Mouse (Mus musculus) neural tube, embryonic 13.5 days (tissue): ENCODE data around the gene Kif5a. TPM values are rescaled to one million over a fixed set of nuclear protein-coding genes. Genes with fewer than 3 reads are reported as not detected.
"Not testable (repeated sequence)": the region's sequence is repeated elsewhere in the genome, so short reads cannot be mapped to it uniquely, and the experiment has no call there.

Experiments
- ATAC-seq: fragments of 200-750 bp; cut with Nextera tagmentation; 2 replicates; pipeline ENCODE4 v1.8.0; 2017; ENCODE audit warnings: low read depth, mild to moderate bottlenecking, moderate TSS enrichment, moderate library complexity
- H3K27ac ChIP-seq: fragments of 300-500 bp; sonication (generic); replicated peaks from 2 replicates; pipeline ENCODE4 v1.5.1; 2015; ENCODE audit warnings: moderate library complexity, mild to moderate bottlenecking, inconsistent platforms
- H3K27me3 ChIP-seq: fragments of 300-500 bp; sonication (generic); 2 replicates; pipeline ENCODE4 v1.6.1; 2015; ENCODE audit warnings: mild to moderate bottlenecking, inconsistent platforms
- H3K36me3 ChIP-seq: fragments of 300-500 bp; sonication (generic); 2 replicates; pipeline ENCODE4 v1.6.1; 2015; ENCODE audit warnings: mild to moderate bottlenecking, inconsistent platforms
- H3K4me1 ChIP-seq: fragments of 300-500 bp; sonication (generic); replicated peaks from 2 replicates; pipeline ENCODE4 v1.6.1; 2015; ENCODE audit warnings: inconsistent platforms
- H3K4me2 ChIP-seq: fragments of 300-500 bp; sonication (generic); 2 replicates; pipeline ENCODE4 v1.6.1; 2015; ENCODE audit warnings: inconsistent platforms, mild to moderate bottlenecking, moderate library complexity
- H3K4me3 ChIP-seq: fragments of 300-500 bp; sonication (generic); 2 replicates; pipeline ENCODE4 v1.5.1; 2015; ENCODE audit warnings: mild to moderate bottlenecking, inconsistent platforms
- H3K9ac ChIP-seq: fragments of 300-500 bp; sonication (generic); 2 replicates; pipeline ENCODE4 v1.6.1; 2015; ENCODE audit warnings: moderate library complexity, mild to moderate bottlenecking, inconsistent platforms
- H3K9me3 ChIP-seq: fragments of 300-500 bp; sonication (generic); 2 replicates; pipeline ENCODE4 v1.6.1; 2016; ENCODE audit warnings: inconsistent platforms
- WGBS: fragments of 180-500 bp; shearing (Covaris S2); methylation state at CpG from one replicate; pipeline ENCODE4 v1.1.7; 2015; 5-methylcytosine and 5-hydroxymethylcytosine counted together
- polyA plus RNA-seq: library from polyadenylated mRNA; unstranded; fragments of >200 nt; fragmentation: Nextera tagmentation; extraction: Ambion mirVana; gene quantifications from 2 replicates; pipeline ENCODE4 v1.2.1, GENCODE M21; 2015

The Kif5a gene
- polyA plus RNA-seq, 1 experiment from 2014 or later = 104 TPM

GRCm38 (mm10) chr10:127193011-127193410 is 70.1 kb downstream of the Kif5a start:
- Histone ChIP-seq H3K36me3 (peaks cover 37% of the 10 kb centered on the region), H3K9me3 (no peaks in the 10 kb centered on the region), H3K4me1 (peaks cover 75% of the 10 kb centered on the region), H3K27ac (no peak overlapping the region), H3K4me3 (no peak overlapping the region), H3K4me2 (no peak overlapping the region), H3K27me3 (no peaks in the 10 kb centered on the region), H3K9ac (no peak overlapping the region)
- ATAC-seq = no peak
- WGBS = 80% methylated on average over 8 of the region's 9 CpGs

GRCm38 (mm10) chr10:127192057-127192328 is 71.2 kb downstream of the Kif5a start:
- H3K4me2 ChIP-seq, H3K9ac ChIP-seq, H3K27ac ChIP-seq, H3K9me3 ChIP-seq, H3K4me3 ChIP-seq, ATAC-seq, H3K27me3 ChIP-seq: not testable (repeated sequence)
- WGBS = 75% methylated on average over 1 of the region's 1 CpGs
- H3K36me3 ChIP-seq = peaks cover 30% of the 10 kb centered on the region
- H3K4me1 ChIP-seq = peaks cover 79% of the 10 kb centered on the region

- H3K9me3 ChIP-seq = no peaks in the 10 kb centered on the region
- H3K4me2 ChIP-seq = 0 out of 2 replicates have a peak overlapping the region, but pooled peaks have one; percentile 85
- peaks cover 33% of the 10 kb centered on the region for H3K36me3 ChIP-seq
- WGBS = 78% methylated on average over 19 of the region's 19 CpGs
- peaks cover 75% of the 10 kb centered on the region for H3K4me1 ChIP-seq
- H3K9ac ChIP-seq = 0 out of 2 replicates have a peak overlapping the region, but pooled peaks have one; percentile 17
- no peak overlapping the region for H3K4me3 ChIP-seq
- H3K27ac ChIP-seq = no peak overlapping the region
- peaks cover 3% of the 10 kb centered on the region; the same call in 1 of the 2 replicates for H3K27me3 ChIP-seq
- no peak for ATAC-seq
Measured at GRCm38 (mm10) chr10:127191191-127192056, 71.7 kb downstream of the Kif5a start.

GRCm38 (mm10) chr10:127190398-127191190 is 72.6 kb downstream of the Kif5a start:
- H3K4me3 ChIP-seq = peak overlapping the region; percentile 63; the same call in 1 of the 2 replicates
- no peaks in the 10 kb centered on the region for H3K9me3 ChIP-seq
- ATAC-seq = no peak
- peak overlapping the region; percentile 85 for H3K4me2 ChIP-seq
- H3K27ac ChIP-seq = peak overlapping the region; percentile 86
- 37% methylated on average over 14 of the region's 14 CpGs for WGBS
- peaks cover 69% of the 10 kb centered on the region for H3K4me1 ChIP-seq
- peaks cover 39% of the 10 kb centered on the region for H3K36me3 ChIP-seq
- H3K9ac ChIP-seq = peak overlapping the region; percentile 88
- peaks cover 3% of the 10 kb centered on the region; the same call in 1 of the 2 replicates for H3K27me3 ChIP-seq

GRCm38 (mm10) chr10:127189651-127190381 is 73.3 kb downstream of the Kif5a start, which contains the start of gene Arhgef25:
TSS of gene Arhgef25 (minus strand) at chr10:127190083.
- H3K9me3 ChIP-seq = no peaks in the 10 kb centered on the region
- 2% methylated on average over 35 of the region's 35 CpGs for WGBS
- H3K36me3 ChIP-seq = peaks cover 45% of the 10 kb centered on the region
- peaks cover 3% of the 10 kb centered on the region for H3K27me3 ChIP-seq
- peak within 1 kb of the TSS; percentile 88 for H3K9ac ChIP-seq
- H3K4me2 ChIP-seq = peak within 1 kb of the TSS; percentile 85
- peaks cover 69% of the 10 kb centered on the region for H3K4me1 ChIP-seq
- H3K4me3 ChIP-seq = peak within 1 kb of the TSS; percentile 63
- ATAC-seq = 0 out of 2 replicates have a peak, but pooled peaks have one; percentile 12
- H3K27ac ChIP-seq = peak within 1 kb of the TSS; percentile 86

- peaks cover 69% of the 10 kb centered on the region for H3K4me1 ChIP-seq
- peak overlapping the region; percentile 86 for H3K27ac ChIP-seq
- peak overlapping the region; percentile 88 for H3K9ac ChIP-seq
- peaks cover 45% of the 10 kb centered on the region for H3K36me3 ChIP-seq
- H3K27me3 ChIP-seq = peaks cover 3% of the 10 kb centered on the region
- H3K9me3 ChIP-seq = no peaks in the 10 kb centered on the region
- peak overlapping the region; percentile 85 for H3K4me2 ChIP-seq
- ATAC-seq = peak; percentile 10
- WGBS = 1% methylated on average over 26 of the region's 26 CpGs
- H3K4me3 ChIP-seq = peak overlapping the region; percentile 63
Measured at GRCm38 (mm10) chr10:127189116-127189650, 74.0 kb downstream of the Kif5a start.

GRCm38 (mm10) chr10:127188465-127189115 is 74.6 kb downstream of the Kif5a start:
- Histone ChIP-seq H3K4me2 (peak overlapping the region; percentile 85), H3K9me3 (no peaks in the 10 kb centered on the region), H3K36me3 (peaks cover 45% of the 10 kb centered on the region), H3K4me1 (peaks cover 73% of the 10 kb centered on the region), H3K9ac (peak overlapping the region; percentile 88), H3K27me3 (peaks cover 3% of the 10 kb centered on the region), H3K27ac (peak overlapping the region; percentile 86), H3K4me3 (peak overlapping the region; percentile 63)
- WGBS = under 1% methylated on average over 43 of the region's 46 CpGs
- peak; percentile 82 for ATAC-seq

GRCm38 (mm10) chr10:127188079-127188453 is 75.1 kb downstream of the Kif5a start:
- Histone ChIP-seq H3K4me3 (peak overlapping the region; percentile 63), H3K4me2 (peak overlapping the region; percentile 85), H3K27ac (peak overlapping the region; percentile 86), H3K4me1 (peaks cover 71% of the 10 kb centered on the region), H3K9me3 (no peaks in the 10 kb centered on the region), H3K9ac (peak overlapping the region; percentile 88), H3K36me3 (peaks cover 44% of the 10 kb centered on the region), H3K27me3 (peaks cover 7% of the 10 kb centered on the region)
- under 1% methylated on average over 10 of the region's 21 CpGs for WGBS
- peak; percentile 28; the same call in 1 of the 2 replicates for ATAC-seq

- Histone ChIP-seq H3K27ac (peak overlapping the region; percentile 86), H3K36me3 (peaks cover 44% of the 10 kb centered on the region), H3K4me1 (peaks cover 66% of the 10 kb centered on the region), H3K9ac (peak overlapping the region; percentile 88), H3K9me3 (no peaks in the 10 kb centered on the region), H3K4me3 (peak overlapping the region; percentile 63), H3K27me3 (peaks cover 13% of the 10 kb centered on the region), H3K4me2 (peak overlapping the region; percentile 85)
- 20% methylated on average over 10 of the region's 10 CpGs for WGBS
- no peak for ATAC-seq
Measured at GRCm38 (mm10) chr10:127187371-127188078, 75.6 kb downstream of the Kif5a start.

GRCm38 (mm10) chr10:127186451-127186850 is 76.7 kb downstream of the Kif5a start:
- Histone ChIP-seq H3K27ac (no peak overlapping the region), H3K4me3 (no peak overlapping the region), H3K27me3 (peaks cover 23% of the 10 kb centered on the region), H3K9ac (no peak overlapping the region), H3K36me3 (peaks cover 36% of the 10 kb centered on the region), H3K4me2 (no peak overlapping the region), H3K4me1 (peaks cover 61% of the 10 kb centered on the region), H3K9me3 (no peaks in the 10 kb centered on the region)
- no peak for ATAC-seq
- 81% methylated on average over 1 of the region's 1 CpGs for WGBS
